Mouse (Mus musculus) liver, adult 2 months (tissue): ENCODE data around the gene H2-T24. TPM values are rescaled to one million over a fixed set of nuclear protein-coding genes. Genes with fewer than 3 reads are reported as not detected.

Experiments used
- DNase-seq: peaks from one replicate; pipeline ENCODE4 v3.0.0-alpha.2; 2011; ENCODE audit warnings: low read depth, low spot score; ENCODE audit errors: extremely low read depth
- H3K27ac ChIP-seq: fragments of 200-500 bp; replicated peaks from 2 replicates; pipeline ENCODE4 v1.5.1; 2012; ENCODE audit warnings: low read depth, mild to moderate bottlenecking, control low read depth, inconsistent platforms, low read length; ENCODE audit not compliant: insufficient read depth
- H3K27me3 ChIP-seq: fragments of 200-500 bp; 2 replicates; pipeline ENCODE4 v1.6.1; 2012; ENCODE audit warnings: mild to moderate bottlenecking, moderate library complexity, low read length, inconsistent platforms; ENCODE audit not compliant: control insufficient read depth, insufficient read depth
- H3K36me3 ChIP-seq: fragments of 200-500 bp; 2 replicates; pipeline ENCODE4 v1.6.1; 2012; ENCODE audit warnings: low read length, inconsistent platforms; ENCODE audit not compliant: control insufficient read depth, insufficient read depth
- H3K4me1 ChIP-seq: fragments of 200-500 bp; 2 replicates; pipeline ENCODE4 v1.6.1; 2011; ENCODE audit warnings: low read length; ENCODE audit not compliant: control insufficient read depth, insufficient read depth
- H3K4me3 ChIP-seq: fragments of 200-500 bp; 2 replicates; pipeline ENCODE4 v1.5.1; 2011; ENCODE audit warnings: low read depth, mild to moderate bottlenecking, control low read depth, low read length, moderate library complexity; ENCODE audit not compliant: insufficient read depth
- H3K79me2 ChIP-seq: fragments of 200-500 bp; 2 replicates; pipeline ENCODE4 v1.6.1; 2012; ENCODE audit warnings: inconsistent platforms, mild to moderate bottlenecking, low read length, moderate library complexity; ENCODE audit not compliant: control insufficient read depth, insufficient read depth
- H3K9ac ChIP-seq: fragments of 200-500 bp; 2 replicates; pipeline ENCODE4 v1.6.1; 2012; ENCODE audit warnings: low read depth, mild to moderate bottlenecking, control low read depth, inconsistent platforms, low read length
- CTCF ChIP-seq: fragments of 200-500 bp; IDR thresholded peaks from 2 replicates; pipeline ENCODE4 v1.5.1; 2011; ENCODE audit warnings: low read depth, low read length, control low read depth
- POLR2A ChIP-seq: fragments of 200-500 bp; IDR thresholded peaks from 2 replicates; pipeline ENCODE4 v1.6.1; 2011; ENCODE audit warnings: low read length, control low read depth; ENCODE audit not compliant: insufficient read depth; ENCODE audit errors: extremely low read depth
- WGBS: fragments of 180-500 bp; shearing (Covaris S2); methylation state at CpG from one replicate; pipeline ENCODE4 v1.1.7; 2018; 5-methylcytosine and 5-hydroxymethylcytosine counted together
- polyA plus RNA-seq: library from polyadenylated mRNA; depleted of rRNA; stranded (reverse); fragments of >200 nt; gene quantifications from 2 replicates; pipeline ENCODE4 v1.2.3, GENCODE M21; 2012
- total RNA-seq: library from RNA; depleted of rRNA; stranded (reverse); fragments of >200 nt; gene quantifications from 2 replicates; pipeline ENCODE4 v1.2.3, GENCODE M21; 2014

H2-T24 gene
- total and polyA plus RNA-seq, 2 experiments: 2.1 to 5.3 TPM

DNA sequence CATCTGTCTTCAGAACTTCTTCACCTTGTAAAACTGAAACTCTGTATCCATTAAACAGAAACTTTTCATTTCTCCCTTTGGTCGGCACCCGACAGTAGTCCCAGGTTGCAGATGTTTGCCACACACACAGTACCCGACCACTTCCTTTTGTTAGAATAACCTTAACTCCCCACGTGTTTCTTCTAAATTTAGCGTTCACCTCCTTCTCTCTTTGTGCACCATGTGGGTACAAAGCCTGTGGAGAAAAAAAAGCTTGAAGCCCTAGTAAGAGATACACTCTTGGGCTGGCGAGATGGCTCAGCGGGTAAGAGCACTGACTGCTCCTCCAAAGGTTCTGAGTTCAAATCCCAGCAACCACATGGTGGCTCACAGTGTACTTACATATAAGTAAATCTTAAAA, 21.0 kb downstream of the H2-T24 start:
- Histone ChIP-seq H3K4me3 (no peak overlapping the region), H3K27me3 (no peaks in the 10 kb centered on the region), H3K4me1 (peaks cover 7% of the 10 kb centered on the region), H3K27ac (no peak overlapping the region), H3K9ac (no peak overlapping the region), H3K36me3 (no peaks in the 10 kb centered on the region), H3K79me2 (peaks cover 36% of the 10 kb centered on the region)
- TF ChIP-seq POLR2A (no peak), CTCF (no peak)
- no peak for DNase-seq
- 66% methylated on average over 7 of the region's 7 CpGs for WGBS

DNA sequence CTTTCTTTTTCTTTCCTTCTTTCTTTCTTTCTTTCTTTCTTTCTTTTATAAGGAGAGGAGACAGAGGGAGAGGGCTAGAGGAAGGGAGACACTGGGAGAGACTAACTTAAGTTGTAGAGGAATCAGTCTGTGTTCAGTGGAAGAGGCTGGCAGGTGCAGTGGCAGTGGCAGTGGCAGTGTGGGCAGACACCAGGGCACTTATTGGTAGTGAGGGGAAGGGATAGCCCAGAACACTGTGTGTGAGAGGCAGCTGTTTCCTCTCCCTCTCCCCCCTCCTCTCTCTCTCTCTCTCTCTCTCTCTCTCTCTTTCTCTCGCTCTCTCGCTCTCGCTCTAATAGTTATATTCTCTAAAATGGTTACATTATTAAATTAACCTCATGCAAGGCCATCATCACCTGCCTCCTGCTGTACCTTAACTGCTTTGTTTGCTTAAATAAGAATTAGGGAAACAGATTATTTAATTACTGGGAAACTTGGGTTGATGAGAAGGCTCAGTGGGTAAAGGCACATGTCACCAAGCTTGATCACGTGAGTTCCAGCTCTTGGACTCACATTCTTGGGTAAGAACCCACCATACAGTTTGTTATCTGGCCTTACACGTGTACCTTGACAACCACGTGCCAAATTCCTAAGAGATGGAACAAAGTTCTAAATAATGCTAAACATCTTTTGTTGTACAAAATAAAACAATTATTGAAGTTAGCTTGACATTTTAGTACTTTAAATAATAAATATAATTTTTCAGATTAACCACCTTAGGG, 21.6 kb downstream of the H2-T24 start:
- peaks cover 32% of the 10 kb centered on the region for H3K79me2 ChIP-seq
- peaks cover 7% of the 10 kb centered on the region for H3K4me1 ChIP-seq
- WGBS: 49% methylated on average over 6 of the region's 6 CpGs
- H3K27ac ChIP-seq: no peak overlapping the region
- TF ChIP-seq CTCF (no peak), POLR2A (no peak)
- no peak overlapping the region for H3K4me3 ChIP-seq
- H3K27me3 ChIP-seq: no peaks in the 10 kb centered on the region
- no peak overlapping the region for H3K9ac ChIP-seq
- no peak for DNase-seq
- H3K36me3 ChIP-seq: no peaks in the 10 kb centered on the region

- Histone ChIP-seq H3K27ac (0 out of 2 replicates have a peak overlapping the region, but pooled peaks have one; percentile 57), H3K36me3 (no peaks in the 10 kb centered on the region), H3K9ac (peak overlapping the region; percentile 36), H3K4me1 (peaks cover 7% of the 10 kb centered on the region), H3K4me3 (0 out of 2 replicates have a peak overlapping the region, but pooled peaks have one; percentile 24), H3K27me3 (no peaks in the 10 kb centered on the region), H3K79me2 (peaks cover 27% of the 10 kb centered on the region)
- DNase-seq: peak; percentile 64
- TF ChIP-seq POLR2A (no peak), CTCF (0 out of 2 replicates have a peak, but pooled peaks have one; percentile 13)
- 11% methylated on average over 12 of the region's 12 CpGs for WGBS
Observed at GRCm38 (mm10) chr17:35997713-35998510, 22.4 kb downstream of the H2-T24 start.

GRCm38 (mm10) chr17:35996949-35997348, 23.4 kb downstream of the H2-T24 start:
- peak; percentile 95 for DNase-seq
- Histone ChIP-seq H3K27ac (no peak overlapping the region), H3K27me3 (no peaks in the 10 kb centered on the region), H3K36me3 (no peaks in the 10 kb centered on the region), H3K9ac (no peak overlapping the region), H3K79me2 (peaks cover 20% of the 10 kb centered on the region; the same call in 1 of the 2 replicates), H3K4me3 (no peak overlapping the region), H3K4me1 (peaks cover 7% of the 10 kb centered on the region)
- under 1% methylated on average over 11 of the region's 11 CpGs for WGBS
- TF ChIP-seq CTCF (peak; percentile 88), POLR2A (no peak)

GRCm38 (mm10) chr17:35994879-35995240, 25.5 kb downstream of the H2-T24 start:
- WGBS: under 1% methylated on average over 14 of the region's 14 CpGs
- H3K27ac ChIP-seq: no peak overlapping the region

More at GRCm38 (mm10) chr17:35994879-35995240, 25.5 kb downstream of the H2-T24 start:
- DNase-seq: no peak
- TF ChIP-seq CTCF: no peak
- peaks cover 7% of the 10 kb centered on the region for H3K4me1 ChIP-seq
- H3K4me3 ChIP-seq: peak overlapping the region; percentile 55
- no peaks in the 10 kb centered on the region for H3K27me3 ChIP-seq
- no peaks in the 10 kb centered on the region for H3K36me3 ChIP-seq
- H3K79me2 ChIP-seq: peaks cover 5% of the 10 kb centered on the region; the same call in 1 of the 2 replicates
- H3K9ac ChIP-seq: peak overlapping the region; percentile 67
